Mouse (Mus musculus) lung, adult 10 weeks (tissue): Measurements from ENCODE around the gene Psap. TPM values are rescaled to one million over a fixed set of nuclear protein-coding genes. Genes with fewer than 3 reads are reported as not detected.

Source experiments
- polyA plus RNA-seq: library from polyadenylated mRNA; stranded (reverse); fragments of 350-450 nt; fragmentation: Illumina TruSeq; extraction: RNeasy Lipid Tissue Mini Kit (QIAGEN cat#74804); gene quantifications from one replicate; pipeline ENCODE4 v1.2.3, GENCODE M21; 2014; ENCODE audit warnings: low read depth, low replicate concordance; ENCODE audit not compliant: insufficient read depth

The Psap gene
- polyA plus RNA-seq, result 592 TPM

DNA sequence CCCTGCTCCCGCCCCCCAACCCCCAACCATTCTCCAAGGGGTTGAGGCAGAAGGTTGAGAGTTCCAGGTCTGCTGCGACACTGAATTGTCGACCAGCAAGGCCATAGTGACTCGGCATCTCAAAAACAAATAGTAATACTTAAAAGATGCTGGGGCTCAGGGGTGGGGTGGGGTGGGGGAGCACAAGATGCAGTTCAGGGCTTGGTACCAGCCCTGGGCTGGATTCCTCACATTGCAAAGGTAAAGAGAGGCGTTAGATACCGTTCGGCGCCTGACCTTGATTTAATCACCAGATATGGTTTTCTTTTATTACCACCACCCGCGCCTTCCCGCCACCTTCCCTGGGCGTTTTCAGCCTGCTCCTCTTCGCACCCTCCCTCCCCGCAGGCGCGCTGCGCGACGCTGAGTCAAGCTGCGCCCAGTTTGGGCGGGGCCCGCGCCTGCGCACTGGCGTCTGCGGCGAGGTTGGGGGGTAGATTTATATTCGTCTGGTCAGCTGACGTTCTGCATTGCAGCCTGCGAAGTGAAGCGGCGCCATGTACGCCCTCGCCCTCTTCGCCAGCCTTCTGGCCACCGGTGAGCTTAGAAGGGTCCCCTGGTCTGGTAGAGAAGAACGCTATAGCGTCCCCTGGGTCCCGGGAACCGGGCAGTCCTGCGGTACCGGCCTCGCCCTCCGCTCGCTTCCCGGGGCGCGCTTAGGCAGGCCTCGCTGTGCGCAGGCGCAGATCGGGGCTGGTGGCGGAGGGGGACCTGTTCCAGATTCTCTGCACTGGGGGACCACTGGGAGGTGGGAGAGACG, at the start of gene Psap:
Psap (plus strand) TSS at position 421 of the 799 bp plus-strand sequence.

DNA sequence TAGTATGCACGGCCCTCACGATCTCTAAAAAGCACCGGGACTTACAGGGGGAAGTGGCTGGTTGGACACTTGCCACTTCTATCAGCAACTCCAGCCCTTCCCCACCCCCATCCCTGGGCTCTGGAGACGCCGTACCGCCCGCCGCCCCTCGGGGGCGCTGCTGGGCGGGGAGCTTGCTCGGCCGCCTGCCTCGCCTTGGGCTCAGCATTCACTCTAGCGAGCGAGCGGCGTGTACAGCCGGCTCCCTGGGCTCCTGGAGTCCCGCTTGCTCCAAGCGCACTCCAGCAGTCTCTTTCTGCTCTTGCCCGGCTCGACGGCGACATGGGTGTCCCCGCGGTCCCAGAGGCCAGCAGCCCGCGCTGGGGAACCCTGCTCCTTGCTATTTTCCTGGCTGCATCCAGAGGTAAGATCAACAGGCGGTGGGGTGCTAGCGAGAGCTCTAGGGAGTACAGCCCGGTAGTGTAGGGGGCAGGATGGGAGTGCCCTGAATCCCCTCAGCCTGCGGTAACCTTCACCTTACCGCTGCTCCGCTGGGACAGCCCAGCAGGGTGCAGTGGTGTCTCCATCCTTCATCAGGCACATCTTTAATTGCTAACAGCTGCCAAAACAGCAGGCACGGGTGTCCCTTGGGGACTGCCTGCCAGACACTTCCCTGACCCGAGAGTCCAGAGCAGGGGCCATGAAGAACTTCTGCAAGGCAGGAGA, 69.4 kb downstream of the Psap start, which contains the start of gene Vsir:
Vsir (plus strand) TSS at position 151 of the 705 bp plus-strand sequence.

Other genes starting within 250 kb of the Psap start
- gene Spock2, start 171.4 kb upstream of the Psap start, polyA plus RNA-seq, result 71.4 TPM
- 4.2 TPM for gene Chst3, start 58.4 kb upstream of the Psap start, polyA plus RNA-seq
- gene Vsir, start 69.2 kb downstream of the Psap start, polyA plus RNA-seq, result 34.5 TPM
- gene Gm17455, start 122.1 kb downstream of the Psap start, polyA plus RNA-seq, result not detected